Mouse (Mus musculus) ES-E14 (cell line): ENCODE results near the gene Glb1l. TPM values are rescaled to one million over a fixed set of nuclear protein-coding genes. Genes with fewer than 3 reads are reported as not detected.
A peak's percentile ranks its signal among the peaks of the same experiment; 100 is the strongest.

Experiments
- DNase-seq: peaks from one replicate; pipeline ENCODE4 v3.0.0-alpha.2; 2013; ENCODE audit warnings: low read depth, low spot score
- H3K27ac ChIP-seq: 2 replicates; pipeline ENCODE4 v1.5.1; 2012; ENCODE audit warnings: low read depth, mild to moderate bottlenecking, low read length, moderate library complexity, mixed read lengths; ENCODE audit not compliant: poor library complexity, insufficient read depth, severe bottlenecking
- H3K36me3 ChIP-seq: 2 replicates; pipeline ENCODE4 v1.6.1; 2012; ENCODE audit warnings: mild to moderate bottlenecking, low read length, moderate library complexity, mixed read lengths; ENCODE audit not compliant: control insufficient read depth, poor library complexity, insufficient read depth, severe bottlenecking
- H3K4me1 ChIP-seq, 2 experiments: fragments of 150-350 bp in 1 of 2; sonication (generic) in 1 of 2; 2 replicates each; pipeline ENCODE4 v1.6.1; 2012; ENCODE audit warnings: low read length in 2 of 2, mild to moderate bottlenecking in 1 of 2, mixed read lengths in 1 of 2; ENCODE audit not compliant: control insufficient read depth in 2 of 2, insufficient read depth in 2 of 2, poor library complexity in 1 of 2
- H3K4me3 ChIP-seq, 2 experiments: fragments of 150-350 bp in 1 of 2; sonication (generic) in 1 of 2; 2 replicates each; pipeline ENCODE4 v1.5.1; 2012; ENCODE audit warnings: low read length in 2 of 2, low read depth in 1 of 2, mild to moderate bottlenecking in 1 of 2, mixed read lengths in 1 of 2; ENCODE audit not compliant: insufficient read depth in 1 of 2, poor library complexity in 1 of 2, severe bottlenecking in 1 of 2
- H3K9ac ChIP-seq: 2 replicates; pipeline ENCODE4 v1.6.1; 2012; ENCODE audit warnings: low read depth, mild to moderate bottlenecking, low read length, mixed read lengths; ENCODE audit not compliant: poor library complexity, insufficient read depth, severe bottlenecking
- H3K9me3 ChIP-seq: fragments of 150-350 bp; sonication (generic); 2 replicates; pipeline ENCODE4 v1.6.1; 2012; ENCODE audit warnings: low read depth, mild to moderate bottlenecking, low read length; ENCODE audit not compliant: control insufficient read depth, insufficient read depth
- CHD2 ChIP-seq: IDR thresholded peaks from 2 replicates; pipeline ENCODE4 v1.6.1; 2014; ENCODE audit warnings: mild to moderate bottlenecking, low read depth, low read length, inconsistent platforms
- HCFC1 ChIP-seq: IDR thresholded peaks from 2 replicates; pipeline ENCODE4 v1.6.1; 2012; ENCODE audit warnings: low read length, inconsistent platforms, borderline replicate concordance; ENCODE audit not compliant: insufficient read depth
- MAFK ChIP-seq: IDR thresholded peaks from 2 replicates; pipeline ENCODE4 v1.6.1; 2014; ENCODE audit warnings: mild to moderate bottlenecking, low read depth, low read length, inconsistent platforms; ENCODE audit not compliant: insufficient read depth
- ZC3H11A ChIP-seq: IDR thresholded peaks from 2 replicates; pipeline ENCODE4 v1.6.1; 2012; ENCODE audit warnings: low read depth, mild to moderate bottlenecking, inconsistent platforms, low read length, borderline replicate concordance
- ZNF384 ChIP-seq: IDR thresholded peaks from 2 replicates; pipeline ENCODE4 v1.6.1; 2012; ENCODE audit warnings: low read depth, low read length, inconsistent platforms
- in situ Hi-C, 2 experiments: fragments of 600-800 bp; cut with MboI; formaldehyde crosslinking; loops; one replicate each; pipeline ENCODE4 v1.15.1; 2025; ENCODE audit warnings: low sequenced_read_pairs in 2 of 2, inconsistent platforms in 1 of 2; ENCODE audit not compliant: unreplicated experiment in 2 of 2
- total RNA-seq: library from RNA; depleted of rRNA; stranded (reverse); fragments of 300-350 nt; gene quantifications from 2 replicates; pipeline ENCODE4 v1.2.3, GENCODE M21; 2012

Gene Glb1l
- total RNA-seq, 1 experiment: 5.8 TPM

GRCm38 (mm10) chr1:75248041-75248772 is 37.6 kb upstream of the Glb1l start:
- H3K4me1 ChIP-seq: peaks cover 4 to 42% of the 10 kb centered on the region in 2 experiments; a peak in 3 of 4 replicates
- H3K27ac ChIP-seq: no peak overlapping the region
- H3K4me3 ChIP-seq: no peak overlapping the region
- no peak overlapping the region for H3K9ac ChIP-seq
- H3K36me3 ChIP-seq: no peaks in the 10 kb centered on the region; the same call in 1 of the 2 replicates
- no peaks in the 10 kb centered on the region for H3K9me3 ChIP-seq
- TF ChIP-seq ZC3H11A: no peak
- in situ Hi-C loops: no loop called here
- no peak for DNase-seq

- TF ChIP-seq ZNF384: no peak
- TF ChIP-seq ZC3H11A: no peak
- TF ChIP-seq HCFC1: no peak
- TF ChIP-seq MAFK: no peak
- no peak for TF ChIP-seq CHD2
- no peak overlapping the region for H3K27ac ChIP-seq
- no peaks in the 10 kb centered on the region for H3K9me3 ChIP-seq
- peaks cover 2% of the 10 kb centered on the region; the same call in 1 of the 2 replicates for H3K36me3 ChIP-seq
- H3K9ac ChIP-seq: no peak overlapping the region
- in situ Hi-C loops: no loop called here
- DNase-seq: no peak
- no peak overlapping the region for H3K4me3 ChIP-seq
- peaks cover 4 to 35% of the 10 kb centered on the region in 2 experiments; a peak in 3 of 4 replicates for H3K4me1 ChIP-seq
These were observed 36.7 kb upstream of the Glb1l start for GRCm38 (mm10) chr1:75247071-75247930.

GRCm38 (mm10) chr1:75244836-75245235 is 34.2 kb upstream of the Glb1l start:
- H3K27ac ChIP-seq: no peak overlapping the region
- DNase-seq: peak; percentile 81
- H3K4me1 ChIP-seq: peaks cover 0 to 23% of the 10 kb centered on the region in 2 experiments; a peak in 2 of 4 replicates
- in situ Hi-C loops: no loop called here
- no peak overlapping the region for H3K4me3 ChIP-seq
- H3K36me3 ChIP-seq: peaks cover 9% of the 10 kb centered on the region
- no peak overlapping the region for H3K9ac ChIP-seq
- no peaks in the 10 kb centered on the region for H3K9me3 ChIP-seq
- TF ChIP-seq CHD2 (no peak), MAFK (0 out of 2 replicates have a peak, but pooled peaks have one; percentile 14), HCFC1 (peak; percentile 97)

- Histone ChIP-seq H3K9ac (no peak overlapping the region), H3K36me3 (peaks cover 11% of the 10 kb centered on the region), H3K27ac (no peak overlapping the region), H3K4me3 (no peak overlapping the region), H3K9me3 (no peaks in the 10 kb centered on the region), H3K4me1 (peaks cover 0 to 26% of the 10 kb centered on the region in 2 experiments; a peak in 2 of 4 replicates)
- DNase-seq: no peak
- TF ChIP-seq ZNF384 (no peak), HCFC1 (no peak), MAFK (no peak), CHD2 (no peak), ZC3H11A (no peak)
- in situ Hi-C loops: no loop called here
These were observed 33.7 kb upstream of the Glb1l start for GRCm38 (mm10) chr1:75244175-75244826.
